Mouse (Mus musculus) heart, postnatal 0 days (tissue): ENCODE data around the gene Snrnp40. TPM values are rescaled to one million over a fixed set of nuclear protein-coding genes. Genes with fewer than 3 reads are reported as not detected.

ENCODE experiments used
- ATAC-seq: fragments of 200-750 bp; cut with Nextera tagmentation; 2 replicates; pipeline ENCODE4 v1.8.0; 2017; ENCODE audit warnings: low read depth, moderate number of reproducible peaks, moderate library complexity; ENCODE audit not compliant: insufficient read depth
- DNase-seq: peaks from one replicate; pipeline ENCODE4 v3.0.0-alpha.2; 2016; ENCODE audit warnings: low spot score
- H3K27ac ChIP-seq: fragments of 300-500 bp; sonication (generic); 2 replicates; pipeline ENCODE4 v1.5.1; 2014; ENCODE audit warnings: low read depth, mild to moderate bottlenecking
- H3K27me3 ChIP-seq: fragments of 300-500 bp; sonication (generic); 2 replicates; pipeline ENCODE4 v1.6.1; 2014; ENCODE audit warnings: low read length, mixed read lengths; ENCODE audit not compliant: control insufficient read depth, insufficient read depth
- H3K36me3 ChIP-seq: fragments of 300-500 bp; sonication (generic); replicated peaks from 2 replicates; pipeline ENCODE4 v1.6.1; 2014; ENCODE audit warnings: low read length, mixed read lengths; ENCODE audit not compliant: control insufficient read depth, insufficient read depth
- H3K4me1 ChIP-seq: fragments of 300-500 bp; sonication (generic); 2 replicates; pipeline ENCODE4 v1.6.1; 2014; ENCODE audit warnings: antibody characterized with exemption; ENCODE audit not compliant: control insufficient read depth, insufficient read depth
- H3K4me2 ChIP-seq: fragments of 300-500 bp; sonication (generic); 2 replicates; pipeline ENCODE4 v1.6.1; 2014; ENCODE audit warnings: low read depth, mild to moderate bottlenecking, low read length, moderate library complexity
- H3K4me3 ChIP-seq: fragments of 300-500 bp; sonication (generic); 2 replicates; pipeline ENCODE4 v1.5.1; 2014; ENCODE audit warnings: low read depth, low read length
- H3K9ac ChIP-seq: fragments of 300-500 bp; sonication (generic); replicated peaks from 2 replicates; pipeline ENCODE4 v1.6.1; 2014; ENCODE audit warnings: low read depth, low read length, mixed read lengths
- H3K9me3 ChIP-seq: fragments of 300-500 bp; sonication (generic); replicated peaks from 2 replicates; pipeline ENCODE4 v1.6.1; 2016; ENCODE audit warnings: low read length; ENCODE audit not compliant: control insufficient read depth
- CTCF ChIP-seq: IDR thresholded peaks from 2 replicates; pipeline ENCODE4 v1.5.1; 2016; ENCODE audit warnings: antibody characterized with exemption, control low read depth, low read depth
- EP300 ChIP-seq: IDR thresholded peaks from 2 replicates; pipeline ENCODE4 v1.6.1; 2016; ENCODE audit warnings: antibody characterized with exemption, low read depth
- WGBS: fragments of 180-500 bp; shearing (Covaris S2); extraction: QIAGEN DNeasy Blood & Tissue Kit; methylation state at CpG from one replicate; pipeline ENCODE4 v1.1.7; 2014; 5-methylcytosine and 5-hydroxymethylcytosine counted together
- polyA plus RNA-seq: library from polyadenylated mRNA; unstranded; fragments of >200 nt; fragmentation: Nextera tagmentation; extraction: Ambion mirVana; gene quantifications from 2 replicates; pipeline ENCODE4 v1.2.1, GENCODE M21; 2015
- total RNA-seq: library from RNA; depleted of rRNA; stranded (reverse); fragments of >200 nt; gene quantifications from 2 replicates; pipeline ENCODE4 v1.2.3, GENCODE M21; 2014; ENCODE audit warnings: low replicate concordance

Snrnp40 gene
- total and polyA plus RNA-seq, 2 experiments from 2014 or later: 36.8 to 41.4 TPM

GRCm38 (mm10) chr4:130318122-130318521, 41.8 kb upstream of the Snrnp40 start:
- ATAC-seq (no peak), DNase-seq (no peak)
- Histone ChIP-seq H3K9me3 (no peaks in the 10 kb centered on the region), H3K4me3 (no peak overlapping the region), H3K27ac (peak overlapping the region; percentile 71; the same call in 1 of the 2 replicates), H3K4me2 (no peak overlapping the region), H3K4me1 (peaks cover 16% of the 10 kb centered on the region; the same call in 1 of the 2 replicates), H3K36me3 (peaks cover 37% of the 10 kb centered on the region), H3K9ac (no peak overlapping the region), H3K27me3 (no peaks in the 10 kb centered on the region)
- TF ChIP-seq EP300: no peak
- TF ChIP-seq CTCF: no peak
- 68% methylated on average over 3 of the region's 3 CpGs for WGBS

DNA sequence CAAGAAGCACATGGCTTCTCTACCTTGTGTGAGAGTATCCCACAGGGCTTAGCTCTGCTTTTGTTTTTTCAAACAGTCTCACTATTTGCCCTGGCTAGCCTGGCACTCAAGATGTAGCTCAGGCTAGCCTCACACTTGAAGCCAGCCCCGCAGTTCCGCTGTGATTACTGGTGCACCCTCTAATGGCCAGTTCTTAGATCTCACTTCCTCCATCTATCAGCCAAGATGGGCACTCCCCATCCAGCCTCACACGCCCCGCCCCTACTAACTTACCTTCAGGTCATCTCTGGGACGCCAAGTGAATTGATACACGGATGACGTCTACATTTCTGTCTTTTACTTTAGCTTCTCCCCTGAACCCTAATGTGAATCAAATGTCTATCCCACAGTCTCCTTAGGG, 40.4 kb upstream of the Snrnp40 start:
- no peak for ATAC-seq
- Histone ChIP-seq H3K4me1 (peaks cover 20% of the 10 kb centered on the region), H3K27me3 (no peaks in the 10 kb centered on the region), H3K9me3 (no peaks in the 10 kb centered on the region), H3K9ac (no peak overlapping the region), H3K4me3 (no peak overlapping the region), H3K4me2 (no peak overlapping the region), H3K36me3 (peaks cover 25% of the 10 kb centered on the region), H3K27ac (no peak overlapping the region)
- TF ChIP-seq EP300: no peak
- TF ChIP-seq CTCF: no peak
- 84% methylated on average over 7 of the region's 7 CpGs for WGBS
- no peak for DNase-seq

GRCm38 (mm10) chr4:130321640-130322039, 38.3 kb upstream of the Snrnp40 start:
- Histone ChIP-seq H3K9me3 (no peaks in the 10 kb centered on the region), H3K9ac (no peak overlapping the region), H3K4me3 (no peak overlapping the region), H3K36me3 (peaks cover 28% of the 10 kb centered on the region), H3K27me3 (no peaks in the 10 kb centered on the region), H3K27ac (0 out of 2 replicates have a peak overlapping the region, but pooled peaks have one; percentile 86), H3K4me1 (peaks cover 8% of the 10 kb centered on the region; the same call in 1 of the 2 replicates), H3K4me2 (no peak overlapping the region)
- TF ChIP-seq CTCF (no peak), EP300 (no peak)
- 74% methylated on average over 7 of the region's 7 CpGs for WGBS
- DNase-seq (no peak), ATAC-seq (no peak)

DNA sequence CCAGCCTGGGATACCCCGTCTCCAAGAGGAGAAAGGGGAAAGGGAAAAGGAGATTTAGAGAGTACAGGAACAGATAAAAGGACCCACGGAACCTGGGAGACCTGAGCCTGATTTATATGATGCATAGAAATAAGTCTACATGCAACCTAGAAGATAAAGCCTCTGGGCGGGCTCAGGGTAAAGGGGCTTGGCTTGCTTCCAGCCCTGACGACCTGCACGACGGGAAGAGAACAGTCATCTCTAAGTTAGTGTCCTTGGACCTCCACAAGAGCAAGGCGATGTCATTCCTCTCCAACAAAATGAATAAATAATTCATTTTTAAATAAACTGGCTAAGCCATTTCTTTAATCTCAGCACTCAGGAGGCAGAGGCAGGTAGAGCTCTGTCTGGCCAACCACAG, 37.4 kb upstream of the Snrnp40 start:
- H3K9me3 ChIP-seq: no peaks in the 10 kb centered on the region
- no peak overlapping the region for H3K9ac ChIP-seq
- H3K27ac ChIP-seq: peak overlapping the region; percentile 86; the same call in 1 of the 2 replicates
- peaks cover 31% of the 10 kb centered on the region for H3K36me3 ChIP-seq
- no peaks in the 10 kb centered on the region for H3K27me3 ChIP-seq
- TF ChIP-seq CTCF: no peak
- no peak for TF ChIP-seq EP300
- no peak overlapping the region for H3K4me2 ChIP-seq
- peaks cover 8% of the 10 kb centered on the region; the same call in 1 of the 2 replicates for H3K4me1 ChIP-seq
- ATAC-seq (no peak), DNase-seq (no peak)
- WGBS: 48% methylated on average over 7 of the region's 7 CpGs
- no peak overlapping the region for H3K4me3 ChIP-seq

DNA sequence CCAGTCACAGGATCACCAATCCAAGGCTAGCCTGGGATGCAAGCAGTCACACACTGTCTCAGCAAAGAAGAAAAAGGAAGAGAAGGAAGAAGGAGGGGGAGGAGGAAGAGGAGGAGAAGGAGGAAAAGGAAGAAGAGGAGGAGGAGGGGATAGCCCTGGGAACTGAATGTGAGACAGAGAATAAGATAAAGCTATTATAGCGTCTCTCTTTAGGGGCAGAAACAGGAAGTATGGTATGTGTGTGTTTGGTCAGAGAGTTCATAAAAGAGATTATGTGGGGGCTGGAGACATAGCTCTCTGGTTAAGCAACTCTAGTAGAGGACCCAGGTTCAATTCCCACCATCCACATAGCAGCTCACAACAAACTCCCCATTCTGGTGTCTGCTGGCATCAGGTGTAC, 36.8 kb upstream of the Snrnp40 start:
- 25% methylated on average over 1 of the region's 1 CpGs for WGBS
- no peak for TF ChIP-seq EP300
- no peak for TF ChIP-seq CTCF
- peak overlapping the region; percentile 86 for H3K27ac ChIP-seq
- H3K4me2 ChIP-seq: no peak overlapping the region
- ATAC-seq: no peak
- H3K9me3 ChIP-seq: no peaks in the 10 kb centered on the region
- H3K27me3 ChIP-seq: no peaks in the 10 kb centered on the region
- DNase-seq: no peak
- H3K4me1 ChIP-seq: peaks cover 8% of the 10 kb centered on the region; the same call in 1 of the 2 replicates
- H3K36me3 ChIP-seq: peaks cover 30% of the 10 kb centered on the region
- H3K4me3 ChIP-seq: no peak overlapping the region
- no peak overlapping the region for H3K9ac ChIP-seq

DNA sequence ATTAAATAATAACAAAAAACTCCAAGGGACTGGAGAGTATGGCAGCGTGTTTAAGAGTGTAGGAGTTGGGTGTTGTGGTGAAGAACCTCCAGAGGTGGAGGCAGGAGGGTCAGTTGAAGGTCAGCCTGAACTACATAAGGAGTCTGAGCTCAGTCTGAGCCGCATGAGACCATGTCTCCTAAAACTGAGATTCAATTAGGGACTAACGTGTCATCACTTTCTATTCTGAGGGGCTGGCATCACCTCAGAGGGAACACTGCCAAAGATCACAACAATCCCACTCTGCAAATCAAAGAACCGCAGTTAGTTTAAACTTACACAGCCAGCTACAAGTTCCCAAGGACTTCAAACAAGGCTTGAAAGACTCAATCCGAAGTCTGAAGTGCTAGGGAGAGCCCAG, 36.3 kb upstream of the Snrnp40 start:
- no peak overlapping the region for H3K9ac ChIP-seq
- H3K4me2 ChIP-seq: no peak overlapping the region
- no peak overlapping the region for H3K4me3 ChIP-seq
- H3K27ac ChIP-seq: peak overlapping the region; percentile 86
- ATAC-seq (peak; percentile 91), DNase-seq (peak; percentile 83)
- H3K4me1 ChIP-seq: peaks cover 8% of the 10 kb centered on the region; the same call in 1 of the 2 replicates
- no peaks in the 10 kb centered on the region for H3K9me3 ChIP-seq
- 0 out of 2 replicates have a peak, but pooled peaks have one; percentile 26 for TF ChIP-seq EP300
- no peak for TF ChIP-seq CTCF
- peaks cover 30% of the 10 kb centered on the region for H3K36me3 ChIP-seq
- no peaks in the 10 kb centered on the region for H3K27me3 ChIP-seq
- WGBS: 8% methylated on average over 5 of the region's 5 CpGs
